Mouse (Mus musculus) megakaryocyte, adult 5-6 weeks (primary cell): Measurements from ENCODE around the gene Ccnf. TPM values are rescaled to one million over a fixed set of nuclear protein-coding genes. Genes with fewer than 3 reads are reported as not detected.

Experiments
- ATAC-seq: 2 replicates; pipeline ENCODE4 v1.8.0; 2016; ENCODE audit warnings: mild to moderate bottlenecking, inconsistent platforms; ENCODE audit not compliant: poor library complexity, severe bottlenecking
- total RNA-seq, 2 experiments: library from RNA; stranded (forward) in 1 of 2; stranded (reverse) in 1 of 2; fragments of 153-499, 151-499 nt in 1 of 2; fragments of 221-1000, 200-1000 nt in 1 of 2; gene quantifications; 2 replicates each; pipeline versions ENCODE4 v1.2.3 to v1.2.4; 2015 to 2017

Gene Ccnf
- total RNA-seq, 2 experiments from 2014 or later: 34.1 to 40.4 TPM

DNA sequence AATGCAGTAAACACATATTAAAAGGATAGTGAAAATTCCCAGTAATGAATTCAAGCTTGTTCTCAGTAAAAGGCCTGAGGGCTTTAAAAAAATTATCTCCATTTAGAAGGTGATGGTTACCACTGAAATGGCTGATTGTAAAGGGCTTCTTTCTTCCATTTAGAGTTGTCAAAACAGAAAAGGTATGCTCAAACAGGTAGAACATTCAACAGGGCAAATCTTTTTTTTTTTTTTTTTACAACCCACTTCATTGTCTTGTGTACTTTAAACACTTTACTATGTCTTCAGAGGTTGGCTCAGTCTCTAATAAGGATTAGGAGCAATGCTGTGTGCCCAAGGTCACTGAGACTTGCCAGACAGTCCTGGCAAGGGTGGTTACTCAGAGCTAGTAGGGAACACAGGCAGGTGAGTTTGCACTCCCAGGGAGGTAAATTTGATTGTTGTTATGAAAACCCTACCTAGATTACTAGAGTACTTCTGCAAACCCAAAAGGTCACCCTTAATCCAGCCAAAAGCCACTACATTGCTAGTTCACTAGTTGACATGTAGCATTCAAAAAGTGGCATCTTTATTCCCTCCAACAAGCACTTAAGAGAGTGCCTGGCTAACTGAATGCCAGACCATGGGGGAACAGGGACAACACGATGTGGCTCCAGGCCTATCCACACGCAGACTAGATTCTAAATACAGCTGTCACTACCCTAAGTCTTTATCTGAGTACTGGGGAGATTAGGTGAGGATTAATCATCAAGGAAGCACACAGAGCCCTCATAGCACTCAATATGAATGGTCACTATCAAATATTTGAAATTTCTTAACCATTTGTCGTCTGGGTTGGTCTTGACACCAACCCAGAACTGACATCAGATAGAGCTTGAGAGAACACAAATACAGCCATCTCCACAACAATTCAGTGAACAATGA, 47.4 kb downstream of the Ccnf start:
- ATAC-seq: no peak

GRCm38 (mm10) chr17:24203068-24203467, 48.2 kb downstream of the Ccnf start:
- ATAC-seq: no peak

GRCm38 (mm10) chr17:24201092-24201491, 50.2 kb downstream of the Ccnf start:
- no peak for ATAC-seq

DNA sequence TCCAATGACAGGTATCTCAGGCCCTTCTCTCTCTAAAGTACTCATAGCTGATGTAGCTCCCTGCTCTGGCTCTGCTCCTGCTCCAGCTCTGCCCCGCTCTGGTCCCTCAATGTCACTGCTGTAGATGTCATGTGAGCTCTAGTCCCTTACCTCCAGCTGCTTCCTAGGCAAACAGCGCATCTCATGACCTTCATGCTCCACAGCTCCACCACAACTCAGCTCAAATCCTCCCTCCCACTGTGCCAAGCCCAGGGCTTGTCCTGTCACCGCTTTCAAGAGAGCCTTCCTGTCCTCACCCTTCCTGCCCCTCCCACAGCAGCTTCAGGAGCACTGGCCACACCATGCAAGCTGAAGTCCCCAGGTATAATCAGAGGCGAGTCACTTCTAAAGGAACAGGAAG, 51.5 kb downstream of the Ccnf start:
- no peak for ATAC-seq

DNA sequence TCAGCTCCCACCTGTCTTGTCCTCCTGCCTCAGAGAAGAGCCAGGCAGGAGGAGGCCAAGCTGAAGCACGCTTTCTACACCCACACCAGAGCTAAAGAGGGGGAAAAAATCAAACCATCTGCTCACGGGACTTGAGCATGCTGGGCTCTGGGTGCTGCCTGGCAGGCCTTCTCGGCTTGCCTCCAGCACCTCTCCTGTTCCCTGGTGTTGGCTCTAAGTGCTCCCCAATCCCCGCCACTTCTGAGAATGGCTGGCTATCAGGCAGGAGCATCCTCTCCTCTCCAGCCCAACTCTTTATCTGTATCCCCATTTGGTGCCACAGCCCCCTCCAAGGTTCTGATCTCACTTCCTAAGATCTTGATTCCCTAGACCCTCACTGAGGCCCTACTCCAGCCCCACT, 52.0 kb downstream of the Ccnf start:
- ATAC-seq: no peak

DNA sequence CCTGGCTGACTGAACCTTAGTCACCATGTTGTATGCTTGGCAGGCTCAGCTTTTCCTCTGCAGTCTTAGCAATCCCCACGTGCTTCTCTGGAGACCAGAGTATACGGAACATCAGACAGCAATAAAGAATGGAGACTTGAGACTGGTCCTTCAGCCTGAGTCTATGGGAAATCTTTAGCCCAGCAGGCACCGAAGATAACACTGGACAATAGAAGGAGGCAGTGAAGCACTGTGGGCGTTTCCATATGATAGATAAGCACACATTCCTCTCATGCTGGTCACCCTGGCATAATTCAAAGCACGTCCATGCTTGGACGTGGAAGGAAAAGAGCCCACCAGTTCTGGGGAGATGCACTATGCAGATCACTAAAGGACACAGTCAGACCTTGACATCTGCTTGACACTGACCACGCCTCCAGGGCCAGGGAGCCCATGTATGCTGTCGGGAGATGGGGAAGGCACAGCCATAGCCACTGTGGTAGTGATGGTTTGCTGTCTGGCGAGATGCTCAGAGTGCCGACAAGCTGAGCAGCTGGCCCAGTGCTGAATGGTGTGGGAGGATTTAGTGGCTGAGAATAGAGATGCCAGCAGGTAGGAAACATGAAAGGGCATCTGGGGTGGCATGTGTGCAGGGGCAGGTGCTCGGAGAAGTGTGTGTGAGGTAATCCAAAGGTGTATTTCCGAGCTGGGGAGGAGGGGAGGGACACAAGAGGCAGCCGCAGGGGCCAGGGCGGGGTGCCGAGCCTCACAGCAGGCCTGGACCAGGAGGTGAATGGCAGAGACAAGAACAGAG, 54.1 kb downstream of the Ccnf start:
- ATAC-seq: no peak

- no peak for ATAC-seq
Observed at GRCm38 (mm10) chr17:24195349-24195748, 55.9 kb downstream of the Ccnf start.

GRCm38 (mm10) chr17:24193769-24194168, 57.5 kb downstream of the Ccnf start:
- no peak for ATAC-seq

- ATAC-seq: no peak
Observed at GRCm38 (mm10) chr17:24193268-24193667, 58.0 kb downstream of the Ccnf start.

DNA sequence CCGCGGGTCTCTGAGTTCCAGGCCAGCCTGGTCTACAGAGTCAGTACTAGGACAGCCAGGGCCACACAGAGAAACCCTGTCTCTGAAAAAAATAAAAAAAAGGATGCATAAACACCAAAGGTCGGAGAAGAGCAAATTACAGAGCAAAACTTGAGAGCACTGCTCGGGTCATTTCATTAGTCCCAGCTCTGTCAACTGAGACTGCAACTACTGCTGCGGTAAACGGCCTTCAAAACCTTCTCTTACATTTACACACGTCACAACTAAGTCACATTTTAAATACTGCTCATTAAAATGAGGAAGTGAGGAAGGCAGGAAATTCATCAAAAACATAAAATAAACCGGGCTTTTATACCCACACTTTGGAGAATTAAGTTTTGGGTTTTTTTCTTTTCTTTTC, 58.4 kb downstream of the Ccnf start:
- peak; percentile 65 for ATAC-seq

DNA sequence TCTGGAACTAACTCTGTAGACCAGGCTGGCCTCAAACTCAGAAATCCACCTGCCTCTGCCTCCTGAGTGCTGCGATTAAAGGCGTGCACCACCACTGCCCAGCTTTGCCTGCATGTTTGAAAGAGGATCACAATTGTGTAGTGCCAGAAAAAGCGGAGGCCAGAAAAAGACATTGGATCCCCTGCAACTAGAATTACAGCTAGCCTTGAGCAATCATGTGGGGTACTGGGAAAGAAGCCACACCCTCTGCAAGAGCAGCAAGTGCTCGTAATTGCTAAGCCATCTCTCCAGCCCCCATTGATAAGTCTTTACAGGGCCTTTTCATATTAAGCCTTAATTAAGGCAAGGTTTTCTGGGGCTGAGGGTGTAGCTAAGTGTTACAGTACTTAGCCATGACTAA, 59.8 kb downstream of the Ccnf start:
- ATAC-seq: peak; percentile 51; the same call in 1 of the 2 replicates

GRCm38 (mm10) chr17:24190934-24191333, 60.4 kb downstream of the Ccnf start:
- ATAC-seq: peak; percentile 38; the same call in 1 of the 2 replicates

DNA sequence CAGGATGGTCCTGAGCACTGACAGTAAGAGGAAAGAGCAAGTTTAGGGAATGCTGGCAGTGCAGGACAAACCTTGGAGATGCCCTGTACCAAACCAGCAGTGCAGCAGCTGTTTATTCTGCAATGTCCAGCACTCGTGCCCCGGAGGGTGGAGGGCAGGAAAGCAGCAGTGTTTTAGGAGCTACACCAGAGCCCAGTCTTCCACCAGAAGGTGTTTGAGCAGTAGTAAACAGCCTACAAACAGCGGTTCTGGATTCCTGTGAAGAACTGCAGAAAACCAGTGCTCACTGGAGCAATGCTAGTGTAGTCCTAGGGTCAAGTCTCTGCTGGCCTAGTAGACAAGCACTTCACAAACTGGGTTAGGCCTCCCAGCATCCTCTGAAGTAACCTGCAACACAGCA, 77.0 kb downstream of the Ccnf start:
- ATAC-seq: no peak

GRCm38 (mm10) chr17:24173423-24173822, 77.9 kb downstream of the Ccnf start:
- ATAC-seq: peak; percentile 28; the same call in 1 of the 2 replicates

Other genes starting within 250 kb of the Ccnf start
- gene Prss27, start 213.3 kb downstream of the Ccnf start, total RNA-seq (2015): not detected in 2 replicates
- gene Prss27, start 213.3 kb downstream of the Ccnf start, total RNA-seq (2017): not detected in 2 replicates
- 12.0 and 16.7 TPM in 2 replicates for gene Kctd5, start 178.0 kb downstream of the Ccnf start, total RNA-seq (2015)
- 17.3 and 17.7 TPM in 2 replicates for gene Kctd5, start 178.0 kb downstream of the Ccnf start, total RNA-seq (2017)
- gene Pdpk1, start 100.6 kb downstream of the Ccnf start, total RNA-seq (2015): 45.4 and 51.3 TPM in 2 replicates
- 50.6 and 57.7 TPM in 2 replicates for gene Pdpk1, start 100.6 kb downstream of the Ccnf start, total RNA-seq (2017)
- gene Amdhd2, start 87.7 kb downstream of the Ccnf start, total RNA-seq (2015): 28.8 and 36.3 TPM in 2 replicates
- gene Amdhd2, start 87.7 kb downstream of the Ccnf start, total RNA-seq (2017): 44.4 and 68.1 TPM in 2 replicates
- gene Atp6v0c, start 81.8 kb downstream of the Ccnf start, total RNA-seq (2015): 468 and 476 TPM in 2 replicates
- 175 and 180 TPM in 2 replicates for gene Atp6v0c, start 81.8 kb downstream of the Ccnf start, total RNA-seq (2017)
- gene Tbc1d24, start 45.9 kb downstream of the Ccnf start, total RNA-seq (2015): 5.5 and 11.8 TPM in 2 replicates
- 4.0 and 4.6 TPM in 2 replicates for gene Tbc1d24, start 45.9 kb downstream of the Ccnf start, total RNA-seq (2017)
- 0.11 TPM in 1 of 2 replicates, not detected in the other for gene Ntn3, start 42.0 kb downstream of the Ccnf start, total RNA-seq (2015)
- 0.08 TPM in 1 of 2 replicates, not detected in the other for gene Ntn3, start 42.0 kb downstream of the Ccnf start, total RNA-seq (2017)
- 6.6 and 7.8 TPM in 2 replicates for gene Tedc2, start 30.6 kb downstream of the Ccnf start, total RNA-seq (2015)
- gene Tedc2, start 30.6 kb downstream of the Ccnf start, total RNA-seq (2017): 12.3 and 13.5 TPM in 2 replicates
- gene Abca17, start 99.6 kb upstream of the Ccnf start, total RNA-seq (2015): 0.41 and 0.58 TPM in 2 replicates
- gene Abca17, start 99.6 kb upstream of the Ccnf start, total RNA-seq (2017): 0.28 and 0.88 TPM in 2 replicates
- gene Abca3, start 100.5 kb upstream of the Ccnf start, total RNA-seq (2015): 40.2 and 43.6 TPM in 2 replicates
- gene Abca3, start 100.5 kb upstream of the Ccnf start, total RNA-seq (2017): 32.2 and 33.5 TPM in 2 replicates
- 93.0 and 102 TPM in 2 replicates for gene Rnps1, start 163.1 kb upstream of the Ccnf start, total RNA-seq (2015)
- gene Rnps1, start 163.1 kb upstream of the Ccnf start, total RNA-seq (2017): 115 and 125 TPM in 2 replicates
- gene Eci1, start 175.2 kb upstream of the Ccnf start, total RNA-seq (2015): 26.0 and 30.6 TPM in 2 replicates
- gene Eci1, start 175.2 kb upstream of the Ccnf start, total RNA-seq (2017): 10.2 and 19.1 TPM in 2 replicates
- gene Dnase1l2, start 191.6 kb upstream of the Ccnf start, total RNA-seq (2015): 2.6 and 4.7 TPM in 2 replicates
- gene Dnase1l2, start 191.6 kb upstream of the Ccnf start, total RNA-seq (2017): 1.4 and 1.7 TPM in 2 replicates
- 20.7 and 27.5 TPM in 2 replicates for gene E4f1, start 218.8 kb upstream of the Ccnf start, total RNA-seq (2015)
- gene E4f1, start 218.8 kb upstream of the Ccnf start, total RNA-seq (2017): 14.2 and 14.5 TPM in 2 replicates
- 20.7 and 25.5 TPM in 2 replicates for gene Pgp, start 218.9 kb upstream of the Ccnf start, total RNA-seq (2015)
- gene Pgp, start 218.9 kb upstream of the Ccnf start, total RNA-seq (2017): 14.5 and 14.6 TPM in 2 replicates
- 0.75 TPM in 1 of 2 replicates, not detected in the other for gene Bricd5, start 222.4 kb upstream of the Ccnf start, total RNA-seq (2015)
- 0.26 TPM in 1 of 2 replicates, not detected in the other for gene Bricd5, start 222.4 kb upstream of the Ccnf start, total RNA-seq (2017)
- 12.5 and 14.6 TPM in 2 replicates for gene Mlst8, start 227.6 kb upstream of the Ccnf start, total RNA-seq (2015)
- 42.3 and 43.2 TPM in 2 replicates for gene Mlst8, start 227.6 kb upstream of the Ccnf start, total RNA-seq (2017)
- not detected in 2 replicates for gene Caskin1, start 237.1 kb upstream of the Ccnf start, total RNA-seq (2015)
- not detected in 2 replicates for gene Caskin1, start 237.1 kb upstream of the Ccnf start, total RNA-seq (2017)